Mouse (Mus musculus) natural killer cell, adult 2 months (primary cell): ENCODE data around the gene Lin28a.

Source experiments
- DNase-seq, 2 experiments: peaks; one replicate each; pipeline ENCODE4 v3.0.0; 2022; ENCODE audit warnings: low spot score in 2 of 2

Lin28a gene

GRCm38 (mm10) chr4:134018779-134019145, at the start of gene Lin28a:
Gene Lin28a (minus strand): TSS chr4:134018841.
- DNase-seq: no peak

- DNase-seq: no peak
Observed at GRCm38 (mm10) chr4:134067833-134068544, 49.3 kb upstream of the Lin28a start.

GRCm38 (mm10) chr4:134067383-134067782, 48.7 kb upstream of the Lin28a start:
- DNase-seq: no peak

- DNase-seq: no peak
Observed at GRCm38 (mm10) chr4:134065431-134066004, 46.9 kb upstream of the Lin28a start.

- no peak for DNase-seq
Observed at GRCm38 (mm10) chr4:134062561-134062960, 43.9 kb upstream of the Lin28a start.

DNA sequence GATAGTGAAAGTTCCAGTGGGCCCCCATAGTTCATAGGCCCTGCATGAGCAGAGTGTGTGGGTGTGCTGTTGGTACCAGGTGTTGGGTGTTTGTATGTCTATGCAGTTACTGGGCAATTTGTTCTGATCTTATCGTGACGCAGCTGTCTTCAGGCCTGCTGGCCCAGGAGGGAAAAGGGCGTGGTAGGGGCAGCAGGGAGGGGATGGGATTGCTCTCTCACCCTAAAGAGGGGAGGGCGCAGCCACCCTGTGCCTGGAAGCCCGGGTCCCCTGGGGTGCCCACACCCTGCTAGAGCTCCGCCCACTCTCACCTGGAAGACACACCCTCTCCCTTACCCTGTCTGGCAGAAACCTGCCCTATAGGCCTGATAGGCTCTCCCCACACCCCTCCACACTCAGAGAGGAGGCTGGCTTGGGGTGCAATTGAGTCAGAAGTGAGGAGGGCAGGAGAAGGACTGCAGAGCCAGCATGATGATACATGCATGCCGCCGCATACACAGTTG, 43.4 kb upstream of the Lin28a start:
- DNase-seq: no peak

DNA sequence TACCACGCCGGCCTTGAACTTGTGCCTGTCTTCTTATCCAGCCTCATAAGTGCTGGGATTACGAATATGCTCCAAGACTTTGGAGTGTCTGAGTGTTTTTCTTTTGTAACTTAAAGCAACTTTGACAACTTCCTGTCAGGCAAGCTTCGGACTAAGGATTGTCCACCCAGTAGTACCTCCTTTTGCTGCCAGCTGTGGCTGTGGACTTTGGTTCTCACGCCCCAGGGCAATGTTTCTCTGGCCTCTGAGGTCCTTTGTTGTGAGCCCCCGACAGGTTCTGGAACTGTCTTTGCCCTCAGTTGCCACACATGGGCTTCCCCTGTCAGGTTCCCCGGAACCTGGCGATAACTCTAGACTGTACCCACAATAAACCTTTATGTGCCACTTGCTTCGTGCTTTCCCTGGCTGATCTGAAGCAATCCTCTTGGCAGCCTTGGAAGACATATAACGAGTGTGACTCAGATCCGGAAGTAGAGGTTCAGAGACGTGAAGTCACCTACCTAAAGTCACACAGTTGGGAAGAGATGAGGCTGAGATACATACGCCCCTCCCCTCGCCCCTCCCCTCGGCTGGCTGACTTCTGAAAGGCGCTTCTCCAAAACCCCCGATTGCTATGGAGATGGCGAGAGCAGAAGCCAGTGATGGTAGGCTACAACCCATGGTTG, 42.7 kb upstream of the Lin28a start:
- DNase-seq: no peak

DNA sequence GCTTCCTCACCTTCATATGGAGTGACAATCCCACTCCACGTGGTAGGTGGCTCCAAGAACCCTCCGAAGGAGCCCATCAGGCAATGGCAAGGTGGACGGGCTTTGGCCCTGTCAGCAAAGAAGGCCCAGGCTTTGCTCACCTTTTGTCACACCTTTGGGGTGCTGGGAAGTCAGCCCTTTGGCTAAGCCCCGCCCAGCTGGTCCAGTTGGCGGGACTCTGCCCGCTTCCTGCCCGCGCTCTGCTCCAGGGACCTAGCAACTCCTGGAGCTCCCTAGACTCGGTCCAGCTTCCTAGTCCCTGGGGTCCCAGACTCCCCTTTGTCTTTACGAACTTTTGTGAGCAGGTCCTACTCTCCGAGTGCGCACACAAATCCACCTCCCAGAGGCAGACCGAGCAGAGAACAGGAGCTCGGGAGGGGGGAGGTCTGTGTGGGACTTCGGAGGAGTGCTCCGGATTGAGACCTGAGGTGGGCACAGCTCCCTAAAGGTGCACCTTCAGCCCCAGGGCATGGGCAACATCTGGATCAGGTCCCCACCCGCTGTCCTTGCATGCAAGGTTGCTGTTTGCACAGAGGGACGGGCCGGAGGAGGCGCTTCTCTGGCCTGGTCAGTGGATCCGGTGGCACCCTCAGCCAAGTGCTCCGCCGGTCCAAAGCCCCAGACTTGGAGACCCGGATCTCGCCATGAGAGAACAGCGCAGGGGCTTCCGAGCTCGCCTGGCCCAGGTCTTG, 41.7 kb upstream of the Lin28a start, which contains the start of gene Crybg2:
TSS of gene Crybg2 (plus strand) at position 681 of the 731 bp plus-strand sequence.
- no peak for DNase-seq

- DNase-seq: no peak
Observed at GRCm38 (mm10) chr4:134058908-134059307, 40.3 kb upstream of the Lin28a start.

GRCm38 (mm10) chr4:134058166-134058715, 39.6 kb upstream of the Lin28a start:
- DNase-seq: no peak

DNA sequence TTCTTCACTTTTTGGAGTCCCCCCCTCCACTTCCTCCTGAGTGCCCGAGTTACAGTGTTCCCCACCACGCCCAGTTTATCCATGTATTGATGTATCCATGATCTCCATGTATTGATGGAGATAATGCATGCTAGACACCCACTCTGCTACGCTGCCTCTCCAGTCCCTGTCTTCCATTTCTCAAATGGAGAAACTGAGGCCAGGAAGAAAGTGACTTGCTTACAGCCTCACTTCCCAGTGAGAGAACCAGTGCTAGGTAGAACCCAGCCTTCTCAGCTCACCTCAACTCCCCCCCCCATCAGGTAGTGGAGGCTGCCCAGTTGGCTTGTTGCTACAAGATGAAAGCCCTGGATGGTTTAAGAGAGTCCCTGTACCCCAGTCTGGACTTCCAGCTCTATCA, 34.9 kb upstream of the Lin28a start, which contains the start of gene Zfp683:
TSS of gene Zfp683 (plus strand) at position 301 of the 400 bp plus-strand sequence.
- no peak for DNase-seq

- DNase-seq: no peak
Observed at GRCm38 (mm10) chr4:134052560-134052959, 33.9 kb upstream of the Lin28a start.

DNA sequence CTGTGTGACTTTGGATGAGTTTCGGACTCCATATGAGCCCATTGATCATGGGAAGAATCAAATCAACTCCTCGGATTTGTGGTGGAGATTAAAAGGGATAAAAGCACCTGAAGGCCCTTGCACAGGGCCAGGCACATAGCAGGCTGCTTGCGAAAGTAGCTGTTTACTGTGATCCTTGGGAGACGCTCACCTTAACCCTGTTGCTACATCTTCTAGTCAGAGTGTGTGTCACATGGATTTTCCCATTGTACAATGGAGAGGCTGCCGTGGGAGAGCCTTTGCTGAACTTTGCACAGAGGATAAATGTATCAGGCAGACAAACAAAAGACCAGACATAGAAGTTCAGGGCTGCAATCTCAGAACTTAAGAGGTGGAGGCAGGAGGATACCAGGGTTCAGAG, 33.3 kb upstream of the Lin28a start:
- DNase-seq: no peak

GRCm38 (mm10) chr4:134047648-134048047, 29.0 kb upstream of the Lin28a start:
- DNase-seq: peak; percentile 53 to 70

GRCm38 (mm10) chr4:134043041-134043440, 24.4 kb upstream of the Lin28a start:
- DNase-seq: peak; percentile 36 to 61

DNA sequence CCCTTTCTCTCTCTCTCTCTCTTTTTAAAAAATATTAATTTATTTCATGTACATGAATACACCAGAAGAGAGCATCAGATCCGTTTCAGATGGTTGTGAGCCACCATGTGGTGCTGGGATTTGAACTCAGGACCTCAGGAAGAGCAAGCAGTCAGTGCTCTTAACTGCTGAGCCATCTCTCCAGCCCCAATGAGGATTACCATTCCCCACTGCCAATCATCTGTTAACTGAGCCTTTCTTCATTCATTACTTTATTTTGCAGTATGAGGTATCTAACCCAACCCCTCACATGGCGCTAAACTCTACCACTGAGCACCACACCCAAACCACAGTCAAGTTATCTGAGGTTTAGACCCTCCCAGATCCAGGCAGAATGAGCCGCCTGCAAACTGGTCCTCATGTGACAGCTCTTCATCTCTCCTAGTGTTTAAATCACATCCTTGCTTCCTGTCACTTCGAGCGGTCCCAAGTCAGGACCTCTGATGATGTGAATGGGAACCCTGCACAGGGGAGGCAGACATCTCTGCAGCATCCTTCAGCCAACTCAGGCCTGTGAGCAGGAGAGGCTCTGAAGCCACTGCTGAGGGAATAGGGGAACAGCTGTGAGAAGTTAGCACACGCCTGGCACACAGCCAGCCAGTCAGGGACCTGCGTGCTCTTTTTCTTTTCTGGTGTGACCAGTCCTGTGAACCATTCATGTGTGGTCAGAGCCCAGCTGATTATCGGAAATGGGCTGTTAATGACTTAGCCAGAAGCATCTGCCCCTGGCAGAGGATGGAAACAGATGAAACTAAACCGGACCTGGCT, 22.9 kb upstream of the Lin28a start:
- peak; percentile 37 to 66 for DNase-seq

GRCm38 (mm10) chr4:134035953-134036352, 17.3 kb upstream of the Lin28a start:
- DNase-seq: peak; percentile 71 to 79

- DNase-seq: no peak
Observed at GRCm38 (mm10) chr4:134025802-134026201, 7.2 kb upstream of the Lin28a start.

- peak; percentile 42 to 58 for DNase-seq
Observed at GRCm38 (mm10) chr4:134020621-134021020, 2.0 kb upstream of the Lin28a start.

DNA sequence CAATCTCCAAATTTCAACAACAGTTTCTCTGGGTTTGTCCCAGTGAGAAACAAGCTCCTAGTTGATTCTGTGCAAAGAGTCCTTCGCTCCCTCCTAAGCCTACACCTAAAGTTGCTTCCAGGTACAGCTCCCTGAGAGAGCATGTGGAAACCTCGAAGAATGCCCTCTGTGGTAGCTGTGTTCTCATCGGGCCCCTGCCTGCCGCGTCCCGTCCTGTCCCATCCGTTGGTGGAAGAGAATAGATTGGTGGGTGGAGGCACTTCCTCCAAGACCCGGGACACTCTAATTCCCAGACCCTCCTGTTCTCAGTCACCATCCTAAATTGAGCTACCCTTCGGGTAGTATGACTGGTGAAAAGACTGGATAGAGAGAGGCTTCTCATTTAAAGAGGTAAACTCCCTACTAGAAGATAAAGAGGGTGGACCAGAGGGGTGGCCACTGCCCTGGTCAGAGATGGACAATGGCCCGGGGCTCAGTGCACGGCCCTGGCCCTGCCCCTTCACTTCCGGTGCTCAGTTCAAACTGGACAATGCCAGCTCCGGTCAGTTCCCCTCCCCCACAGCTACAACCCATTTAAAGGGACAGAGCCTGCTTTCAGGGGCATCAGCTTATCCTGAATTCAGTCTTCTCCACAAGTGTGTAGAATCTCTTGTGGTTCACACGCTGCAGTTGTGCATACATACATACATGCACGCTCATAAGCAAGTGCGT, 1.2 kb upstream of the Lin28a start:
- DNase-seq: no peak
